Mouse (Mus musculus) liver, adult 2 months (tissue): ENCODE results near the gene Wdr48.

Source experiments
- CTCF ChIP-seq: fragments of 200-500 bp; IDR thresholded peaks from 2 replicates; pipeline ENCODE4 v1.5.1; 2011; ENCODE audit warnings: low read depth, low read length, control low read depth
- POLR2A ChIP-seq: fragments of 200-500 bp; IDR thresholded peaks from 2 replicates; pipeline ENCODE4 v1.6.1; 2011; ENCODE audit warnings: low read length, control low read depth; ENCODE audit not compliant: insufficient read depth; ENCODE audit errors: extremely low read depth

DNA sequence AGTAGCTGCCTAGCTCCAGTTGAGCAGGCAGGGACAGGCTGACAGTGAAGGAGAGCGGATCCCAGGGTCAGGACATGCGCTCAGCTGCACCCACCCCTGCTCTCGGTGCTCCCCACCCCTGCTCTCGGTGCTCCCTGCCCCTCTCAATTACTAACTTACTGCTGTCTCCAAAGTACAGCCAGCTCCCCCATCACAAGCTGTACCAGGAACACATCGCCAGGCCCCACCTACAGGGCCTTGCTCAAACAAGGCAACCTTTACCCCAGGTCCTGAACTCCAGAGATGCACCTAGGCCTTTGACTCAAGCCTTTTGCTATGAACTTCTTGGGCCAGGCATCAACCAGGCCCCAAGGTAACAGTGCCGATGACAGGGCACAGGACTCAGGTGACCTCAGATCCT, 39.0 kb downstream of the Wdr48 start:
- TF ChIP-seq POLR2A, result no peak
- TF ChIP-seq CTCF, result no peak
